Mouse (Mus musculus): Measurements from ENCODE around the gene Pop5. TPM values are rescaled to one million over a fixed set of nuclear protein-coding genes. Genes with fewer than 3 reads are reported as not detected.

Gene Pop5
- total and polyA plus RNA-seq, 2 experiments from 2014 or later = 41.5 to 101 TPM

DNA sequence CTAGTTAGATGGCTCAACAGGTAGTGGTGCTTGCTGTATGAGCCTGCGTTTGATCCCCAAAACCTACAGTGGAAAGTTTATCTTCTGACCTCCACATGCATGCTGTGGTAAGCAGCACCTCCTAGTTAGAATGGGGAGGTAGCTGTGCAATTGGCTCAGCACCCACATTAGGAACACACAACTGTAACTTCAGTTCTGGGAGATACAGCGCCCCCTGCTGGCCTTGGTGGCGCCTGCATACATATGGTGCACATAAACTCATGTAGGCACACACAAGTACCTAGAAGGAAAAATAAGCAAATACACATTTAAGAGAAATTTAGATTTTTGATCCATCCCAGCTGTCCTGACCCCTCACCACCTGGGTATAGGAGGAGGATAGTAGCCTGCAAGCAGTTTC, 13.2 kb upstream of the Pop5 start:
- no peaks in the 10 kb centered on the region for H3K27me3 ChIP-seq (ENCODE audit: insufficient read depth, low read length)
- DNase-seq (ENCODE audit: low spot score) (no peak), ATAC-seq (ENCODE audit: low FRiP score) (no peak)
- WGBS = 81% methylated on average over 3 of the region's 3 CpGs
- no peak overlapping the region for H3K9ac ChIP-seq (replicated peaks; ENCODE audit: low read length, poor library complexity, severe bottlenecking)
- H3K36me3 ChIP-seq (ENCODE audit: insufficient read depth, low read length) = no peaks in the 10 kb centered on the region
- no peaks in the 10 kb centered on the region for H3K9me3 ChIP-seq (ENCODE audit: low read length)
- H3K4me3 ChIP-seq (ENCODE audit: low read depth, low read length) = no peak overlapping the region
- TF ChIP-seq CTCF (IDR thresholded peaks at IDR 0.05) = peak; percentile 48
- H3K4me2 ChIP-seq (ENCODE audit: low read depth, low read length, poor library complexity, severe bottlenecking) = no peak overlapping the region
- no peak overlapping the region for H3K27ac ChIP-seq (ENCODE audit: low read depth, low read length)
- H3K4me1 ChIP-seq (ENCODE audit: insufficient read depth, low read length) = no peaks in the 10 kb centered on the region

DNA sequence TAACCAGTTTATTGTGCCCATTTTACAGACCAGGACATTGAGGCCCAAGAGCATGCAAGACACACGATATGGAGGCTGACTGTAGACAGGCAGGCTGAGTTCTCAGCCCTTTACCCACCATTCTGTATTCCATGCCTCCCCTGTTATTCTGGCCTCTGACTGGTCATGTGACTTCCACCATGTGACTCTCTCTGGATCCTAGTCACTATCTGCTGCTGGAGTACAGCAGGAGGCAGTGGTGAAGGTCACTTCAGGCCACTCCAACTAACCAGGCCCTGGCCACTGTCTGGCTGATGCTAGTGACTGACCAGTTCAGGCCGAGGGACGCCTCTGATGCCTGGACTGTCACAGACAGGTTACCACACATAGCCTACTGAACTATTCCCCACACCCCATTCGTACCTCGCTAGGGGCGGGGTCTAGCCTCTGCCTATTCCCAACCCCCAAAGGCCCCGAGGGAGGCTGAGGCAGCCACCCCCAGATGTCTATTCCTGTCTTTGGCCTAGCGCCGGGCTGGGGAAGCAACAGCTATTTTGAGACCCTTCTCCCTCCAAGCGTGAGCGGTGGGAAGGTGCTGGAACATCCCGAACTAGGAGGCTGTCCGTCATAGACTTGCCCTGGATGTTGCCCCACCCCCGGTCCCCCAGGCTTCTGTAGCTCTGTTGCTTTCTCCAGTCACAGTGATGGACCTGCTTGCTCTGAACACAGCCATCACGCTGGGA, 4.6 kb upstream of the Pop5 start:
- Histone ChIP-seq H3K4me3 (ENCODE audit: low read depth, low read length) (no peak overlapping the region), H3K4me2 (ENCODE audit: low read depth, low read length, poor library complexity, severe bottlenecking) (no peak overlapping the region), H3K36me3 (ENCODE audit: insufficient read depth, low read length) (no peaks in the 10 kb centered on the region), H3K4me1 (ENCODE audit: insufficient read depth, low read length) (0 out of 2 replicates have a peak, but pooled peaks cover 3% of the 10 kb centered on the region), H3K27ac (ENCODE audit: low read depth, low read length) (no peak overlapping the region), H3K9me3 (ENCODE audit: low read length) (no peaks in the 10 kb centered on the region), H3K27me3 (ENCODE audit: insufficient read depth, low read length) (peaks cover 3% of the 10 kb centered on the region; the same call in 1 of the 2 replicates), H3K9ac (replicated peaks; ENCODE audit: low read length, poor library complexity, severe bottlenecking) (no peak overlapping the region)
- ATAC-seq (ENCODE audit: low FRiP score) = no peak
- no peak for TF ChIP-seq CTCF (IDR thresholded peaks at IDR 0.05)
- 55% methylated on average over 15 of the region's 15 CpGs for WGBS
- DNase-seq (ENCODE audit: low spot score) = no peak

DNA sequence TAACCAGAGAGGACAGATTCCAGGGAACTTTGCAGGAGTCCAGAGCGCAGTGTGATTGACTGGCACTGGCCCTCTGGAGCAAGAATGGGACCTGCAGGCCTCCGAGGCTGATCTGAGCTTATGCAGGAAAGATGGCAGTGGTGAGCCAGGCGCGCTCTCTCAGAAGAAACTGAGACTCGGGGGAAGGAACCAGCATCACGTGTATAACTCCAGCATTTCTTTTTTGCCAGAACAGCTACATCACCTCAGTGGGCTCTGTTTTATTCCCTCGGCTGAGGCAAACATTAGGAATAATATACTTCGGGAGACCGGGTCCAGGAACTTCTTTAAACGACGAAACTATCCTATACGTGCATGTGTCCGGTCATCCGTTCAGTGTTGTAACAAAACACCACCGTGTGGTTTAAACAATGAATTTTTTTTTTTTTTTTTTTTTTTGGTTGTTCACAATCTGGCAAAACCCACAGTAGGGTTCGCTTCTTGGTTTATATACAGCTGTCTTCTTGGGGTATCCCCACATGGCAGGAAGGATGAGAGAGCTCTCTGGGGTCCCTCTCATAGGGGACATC, 4.0 kb upstream of the Pop5 start:
- H3K9ac ChIP-seq (replicated peaks; ENCODE audit: low read length, poor library complexity, severe bottlenecking) = no peak overlapping the region
- TF ChIP-seq CTCF (IDR thresholded peaks at IDR 0.05) = peak; percentile 32; the same call in 1 of the 2 replicates
- WGBS = 27% methylated on average over 16 of the region's 16 CpGs
- H3K4me3 ChIP-seq (ENCODE audit: low read depth, low read length) = no peak overlapping the region
- no peak overlapping the region; the same call in 1 of the 2 replicates for H3K4me2 ChIP-seq (ENCODE audit: low read depth, low read length, poor library complexity, severe bottlenecking)
- DNase-seq (ENCODE audit: low spot score) (no peak), ATAC-seq (ENCODE audit: low FRiP score) (no peak)
- 0 out of 2 replicates have a peak, but pooled peaks cover 3% of the 10 kb centered on the region for H3K4me1 ChIP-seq (ENCODE audit: insufficient read depth, low read length)
- H3K27ac ChIP-seq (ENCODE audit: low read depth, low read length) = no peak overlapping the region
- peaks cover 3% of the 10 kb centered on the region; the same call in 1 of the 2 replicates for H3K27me3 ChIP-seq (ENCODE audit: insufficient read depth, low read length)
- no peaks in the 10 kb centered on the region for H3K9me3 ChIP-seq (ENCODE audit: low read length)
- no peaks in the 10 kb centered on the region for H3K36me3 ChIP-seq (ENCODE audit: insufficient read depth, low read length)

DNA sequence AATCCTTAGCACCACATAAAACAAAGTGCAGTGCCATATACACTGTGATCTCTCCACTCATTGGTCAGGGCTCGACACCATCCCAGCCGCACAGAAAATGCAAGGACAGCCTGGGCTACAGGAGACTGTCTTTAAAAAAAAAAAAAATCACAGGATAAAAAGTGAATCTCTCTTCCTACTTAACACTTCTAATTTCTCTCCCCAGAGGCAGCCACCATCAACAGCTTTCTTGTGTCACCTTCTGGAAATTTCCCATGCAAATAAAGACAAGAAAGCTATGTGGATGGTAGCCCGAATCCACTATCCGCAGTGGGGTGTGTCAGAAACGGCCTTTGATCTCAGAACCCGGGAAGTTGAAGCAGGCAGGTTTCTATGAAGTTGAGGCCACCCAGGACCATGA, 3.1 kb upstream of the Pop5 start:
- no peak for TF ChIP-seq CTCF (IDR thresholded peaks at IDR 0.05)
- ATAC-seq (ENCODE audit: low FRiP score) (no peak), DNase-seq (ENCODE audit: low spot score) (no peak)
- Histone ChIP-seq H3K4me2 (ENCODE audit: low read depth, low read length, poor library complexity, severe bottlenecking) (no peak overlapping the region), H3K4me1 (ENCODE audit: insufficient read depth, low read length) (0 out of 2 replicates have a peak, but pooled peaks cover 3% of the 10 kb centered on the region), H3K36me3 (ENCODE audit: insufficient read depth, low read length) (no peaks in the 10 kb centered on the region), H3K27me3 (ENCODE audit: insufficient read depth, low read length) (peaks cover 3% of the 10 kb centered on the region; the same call in 1 of the 2 replicates), H3K9me3 (ENCODE audit: low read length) (no peaks in the 10 kb centered on the region), H3K9ac (replicated peaks; ENCODE audit: low read length, poor library complexity, severe bottlenecking) (no peak overlapping the region), H3K4me3 (ENCODE audit: low read depth, low read length) (no peak overlapping the region), H3K27ac (ENCODE audit: low read depth, low read length) (no peak overlapping the region)
- 70% methylated on average over 6 of the region's 6 CpGs for whole genome bisulfite sequencing

DNA sequence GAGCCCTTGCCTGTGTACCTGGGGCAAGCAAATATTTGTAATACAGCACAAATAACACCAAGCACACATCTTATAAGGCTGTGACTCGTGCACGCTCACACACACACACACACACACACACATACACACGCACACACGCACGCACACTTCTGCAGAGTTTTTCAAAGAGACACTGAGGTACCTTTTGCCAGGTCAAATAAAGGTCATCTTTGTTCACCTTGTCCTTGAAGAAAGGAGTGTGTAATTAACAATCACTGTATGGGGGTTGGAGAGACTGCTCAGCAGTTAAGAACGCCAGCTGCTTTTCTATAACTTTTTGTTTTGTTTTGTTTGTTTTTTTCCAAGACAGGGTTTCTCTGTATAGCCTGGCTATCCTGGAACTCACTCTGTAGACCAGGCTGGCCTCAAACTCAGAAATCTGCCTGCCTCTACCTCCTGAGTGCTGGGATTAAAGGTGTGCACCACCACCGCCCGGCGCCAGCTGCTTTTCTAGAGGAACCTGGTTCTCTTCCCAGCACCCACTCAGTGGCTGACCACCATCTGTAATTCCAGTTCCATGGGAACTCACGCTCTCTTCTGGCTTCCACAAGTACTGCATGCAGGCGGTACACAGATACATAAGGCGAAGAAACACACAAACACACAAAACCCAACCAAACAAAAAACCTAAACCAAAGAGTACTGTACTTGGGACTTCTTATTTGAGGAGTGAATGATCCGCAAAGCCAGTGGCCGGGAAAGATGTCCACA, 2.4 kb upstream of the Pop5 start:
- Histone ChIP-seq H3K9me3 (ENCODE audit: low read length) (no peaks in the 10 kb centered on the region), H3K9ac (replicated peaks; ENCODE audit: low read length, poor library complexity, severe bottlenecking) (no peak overlapping the region), H3K27ac (ENCODE audit: low read depth, low read length) (no peak overlapping the region), H3K4me1 (ENCODE audit: insufficient read depth, low read length) (0 out of 2 replicates have a peak, but pooled peaks cover 3% of the 10 kb centered on the region), H3K4me2 (ENCODE audit: low read depth, low read length, poor library complexity, severe bottlenecking) (no peak overlapping the region), H3K36me3 (ENCODE audit: insufficient read depth, low read length) (no peaks in the 10 kb centered on the region), H3K27me3 (ENCODE audit: insufficient read depth, low read length) (peaks cover 3% of the 10 kb centered on the region; the same call in 1 of the 2 replicates), H3K4me3 (ENCODE audit: low read depth, low read length) (no peak overlapping the region)
- DNase-seq (ENCODE audit: low spot score) = no peak
- 92% methylated on average over 14 of the region's 14 CpGs for WGBS
- no peak; the same call in 1 of the 2 replicates for TF ChIP-seq CTCF (IDR thresholded peaks at IDR 0.05)
- ATAC-seq (ENCODE audit: low FRiP score) = no peak
